Mouse (Mus musculus): Measurements from ENCODE around the gene Moxd2. TPM values are rescaled to one million over a fixed set of nuclear protein-coding genes. Genes with fewer than 3 reads are reported as not detected.

Gene Moxd2
- polyA plus RNA-seq (2012; rRNA removed): not detected in 2 replicates

- no peak for DNase-seq (ENCODE audit: low spot score)
These were observed at the start of gene Moxd2 for GRCm38 (mm10) chr6:40887394-40887793. TSS of gene Moxd2 (minus strand) at chr6:40887494.

GRCm38 (mm10) chr6:40919954-40920353 is 32.7 kb upstream of the Moxd2 start:
- DNase-seq (ENCODE audit: low spot score): no peak

GRCm38 (mm10) chr6:40900287-40900686 is 13.0 kb upstream of the Moxd2 start, which contains the start of gene Prss58:
TSS of gene Prss58 (minus strand) at chr6:40900387.
- DNase-seq (ENCODE audit: low spot score): no peak

GRCm38 (mm10) chr6:40894716-40895115 is 7.4 kb upstream of the Moxd2 start:
- DNase-seq (ENCODE audit: low spot score): no peak

- DNase-seq (ENCODE audit: low spot score): no peak
These were observed 6.3 kb upstream of the Moxd2 start for GRCm38 (mm10) chr6:40893577-40893976.

- no peak for DNase-seq (ENCODE audit: low spot score)
These were observed 4.5 kb upstream of the Moxd2 start for GRCm38 (mm10) chr6:40891754-40892153.

- DNase-seq (ENCODE audit: low spot score): no peak
These were observed 3.7 kb upstream of the Moxd2 start for GRCm38 (mm10) chr6:40890973-40891372.

- no peak for DNase-seq (ENCODE audit: low spot score)
These were observed 42.0 kb downstream of the Moxd2 start for GRCm38 (mm10) chr6:40845283-40845682.

Other genes starting within 250 kb of the Moxd2 start
- gene Prss58, start 12.9 kb upstream of the Moxd2 start, polyA plus RNA-seq (2012; rRNA removed): not detected in 2 replicates
- gene 1700074P13Rik, start 53.1 kb upstream of the Moxd2 start, polyA plus RNA-seq (2012; rRNA removed): not detected in 2 replicates
- gene Gm4744, start 64.4 kb upstream of the Moxd2 start, polyA plus RNA-seq (2012; rRNA removed): not detected in 2 replicates
- gene 1810009J06Rik, start 77.3 kb upstream of the Moxd2 start, polyA plus RNA-seq (2012; rRNA removed): not detected in 2 replicates
- not detected in 2 replicates for gene Gm2663, start 112.0 kb upstream of the Moxd2 start, polyA plus RNA-seq (2012; rRNA removed)
- gene 2210010C04Rik, start 148.0 kb upstream of the Moxd2 start, polyA plus RNA-seq (2012; rRNA removed): 0.07 and 0.25 TPM in 2 replicates